In the genomic region with DNA sequence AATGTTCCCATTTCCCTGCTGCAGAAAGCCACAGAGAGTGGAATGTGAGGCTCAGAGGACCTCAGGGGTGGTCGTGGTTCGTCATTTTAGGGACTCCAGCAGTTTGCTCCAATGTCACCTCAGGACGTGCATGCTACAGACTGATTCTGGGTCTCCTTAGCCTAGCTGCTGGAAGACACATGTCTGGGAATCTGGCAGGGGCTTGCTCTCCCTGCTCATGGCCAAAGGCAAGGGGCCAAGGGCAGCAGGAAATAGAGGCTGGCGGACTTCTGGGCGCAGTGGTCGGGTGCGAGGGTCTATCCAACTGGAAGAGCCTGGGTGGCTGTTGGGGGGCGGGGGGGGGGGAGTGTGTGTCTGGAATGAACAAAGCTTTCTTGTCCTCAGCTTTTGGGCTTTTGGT, we compare ENCODE assay signal across 29 mouse cellular contexts. TPM values are rescaled to one million over a fixed set of nuclear protein-coding genes. Genes with fewer than 3 reads are reported as not detected.
"Had no signal": no experiment of that assay in that cellular context is flagged by ENCODE, and none has a peak within 500 bp of the region (broad histone marks: within the 10 kb centered on the region; RNA-seq: fewer than 3 reads in every experiment).

No protein-coding gene starts in this region.

RNA-seq across cellular contexts. Expression of a gene that starts 6.1 kb away (rescaled TPM):
- total RNA-seq: common myeloid progenitor, adult 5-6 weeks; granulocyte monocyte progenitor cell, adult 5-6 weeks had no signal
- polyA plus RNA-seq: cerebellum, adult 2 months; embryonic facial prominence, embryonic 10.5 days; embryonic facial prominence, embryonic 11.5 days; embryonic facial prominence, embryonic 13.5 days; embryonic facial prominence, embryonic 14.5 days; erythroblast, embryonic 14.5 days; forebrain, embryonic 10.5 days; forebrain, embryonic 11.5 days; forebrain, embryonic 12.5 days; forebrain, embryonic 13.5 days; forebrain, embryonic 14.5 days; forebrain, embryonic 15.5 days; forebrain, embryonic 16.5 days had no signal

RNA-seq across cellular contexts. Expression of a gene that starts 29.1 kb away (rescaled TPM):
- total RNA-seq: common myeloid progenitor, adult 5-6 weeks; gastrocnemius, adult 18-20 months; gastrocnemius, adult 2 months; gastrocnemius, adult 8-10 months; gastrocnemius, postnatal 10 days; gastrocnemius, postnatal 25 days; gastrocnemius, postnatal 36 days; gastrocnemius, postnatal 4 days; granulocyte monocyte progenitor cell, adult 5-6 weeks; heart, adult 18-20 months; heart, adult 2 months; heart, adult 8-10 months had no signal
- polyA plus RNA-seq: cortical plate, adult 2 months; embryonic facial prominence, embryonic 10.5 days; embryonic facial prominence, embryonic 12.5 days; embryonic facial prominence, embryonic 13.5 days; embryonic facial prominence, embryonic 14.5 days; erythroblast, embryonic 14.5 days; forebrain, embryonic 10.5 days; forebrain, embryonic 11.5 days; forebrain, embryonic 12.5 days; forebrain, embryonic 13.5 days; forebrain, embryonic 14.5 days; forebrain, embryonic 15.5 days; forebrain, embryonic 16.5 days; frontal cortex, adult 2 months; gonadal fat pad, adult 2 months; heart, adult 2 months had no signal
